Mouse (Mus musculus): ENCODE results near the gene AU021092.

AU021092 gene

DNA sequence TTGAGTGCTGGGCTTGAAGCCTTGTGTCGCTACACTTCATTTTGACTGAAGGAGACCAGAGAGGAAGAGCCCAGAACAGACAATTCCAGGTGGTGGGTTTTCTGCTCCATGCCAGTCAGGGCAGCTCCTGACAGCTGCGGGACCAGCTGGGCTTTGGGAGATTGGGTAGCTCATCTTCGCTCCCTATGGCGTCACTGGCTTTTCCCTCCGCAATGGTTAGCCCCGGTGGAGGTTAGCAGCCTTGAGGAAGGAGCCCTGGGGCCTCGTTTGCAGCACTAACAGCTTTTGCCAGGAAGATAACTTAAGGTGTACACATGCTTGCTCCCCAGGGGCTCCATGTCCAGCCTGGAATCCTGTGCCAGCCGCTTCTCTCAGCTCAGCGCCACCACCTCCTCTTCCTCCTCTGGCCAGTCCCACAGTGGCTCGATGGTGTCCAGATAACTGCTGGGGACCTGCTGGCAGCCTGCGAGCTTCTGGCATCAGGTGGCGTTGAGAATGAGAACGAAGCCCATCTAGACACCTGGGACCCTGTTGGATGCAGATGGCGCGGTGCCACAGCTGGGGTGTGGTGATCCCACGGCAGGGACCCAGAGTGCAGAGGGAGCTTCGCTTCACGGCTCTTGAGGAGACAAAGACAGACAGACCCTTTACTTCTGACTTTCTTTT is 38.7 kb downstream of the AU021092 start:
- TF ChIP-seq GATA4 (IDR thresholded peaks at IDR 0.05; ENCODE audit: insufficient replicate concordance, low read length), result no peak

- TF ChIP-seq GATA4 (IDR thresholded peaks at IDR 0.05; ENCODE audit: insufficient replicate concordance, low read length), result no peak
Observed at GRCm38 (mm10) chr16:5172636-5173035, 49.5 kb downstream of the AU021092 start.

DNA sequence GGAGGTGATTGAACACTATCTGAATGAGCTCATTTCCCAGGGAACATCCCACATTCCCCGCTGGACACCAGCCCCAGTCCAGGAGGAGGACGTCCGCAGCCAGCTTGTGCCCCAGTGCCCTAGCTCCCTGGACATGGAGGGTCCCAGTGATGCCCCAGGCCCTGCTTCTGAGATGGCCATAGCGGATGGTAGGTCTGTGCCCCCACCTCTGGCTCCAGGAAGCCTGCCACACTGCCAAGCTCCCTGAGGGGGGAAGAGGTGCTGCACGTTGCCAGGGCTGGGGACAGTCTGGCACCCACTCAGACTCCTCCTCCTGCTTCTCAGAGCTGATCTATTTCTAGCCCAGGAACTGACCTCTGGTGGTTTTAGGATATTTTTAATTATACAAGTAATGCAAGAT is 53.3 kb downstream of the AU021092 start:
- TF ChIP-seq GATA4 (IDR thresholded peaks at IDR 0.05; ENCODE audit: insufficient replicate concordance, low read length), result peak; percentile 42; the same call in 1 of the 2 replicates

- no peak for TF ChIP-seq GATA4 (IDR thresholded peaks at IDR 0.05; ENCODE audit: insufficient replicate concordance, low read length)
Observed at GRCm38 (mm10) chr16:5168038-5168437, 54.1 kb downstream of the AU021092 start.

GRCm38 (mm10) chr16:5164327-5164726 is 57.8 kb downstream of the AU021092 start:
- TF ChIP-seq GATA4 (IDR thresholded peaks at IDR 0.05; ENCODE audit: insufficient replicate concordance, low read length), result no peak

Measured in liver, adult (tissue).